Mouse (Mus musculus) cerebellum, postnatal 36 days (tissue): Measurements from ENCODE around the gene Nkx1-1.

Experiments
- DNase-seq, 2 experiments: peaks; one replicate each; pipeline ENCODE4 v3.0.0; 2021 to 2022; ENCODE audit warnings: mixed read lengths in 2 of 2

The Nkx1-1 gene

GRCm38 (mm10) chr5:33433201-33434138, at the start of gene Nkx1-1:
TSS of gene Nkx1-1 (minus strand) at chr5:33433976.
- DNase-seq = peak; percentile 7 to 12

DNA sequence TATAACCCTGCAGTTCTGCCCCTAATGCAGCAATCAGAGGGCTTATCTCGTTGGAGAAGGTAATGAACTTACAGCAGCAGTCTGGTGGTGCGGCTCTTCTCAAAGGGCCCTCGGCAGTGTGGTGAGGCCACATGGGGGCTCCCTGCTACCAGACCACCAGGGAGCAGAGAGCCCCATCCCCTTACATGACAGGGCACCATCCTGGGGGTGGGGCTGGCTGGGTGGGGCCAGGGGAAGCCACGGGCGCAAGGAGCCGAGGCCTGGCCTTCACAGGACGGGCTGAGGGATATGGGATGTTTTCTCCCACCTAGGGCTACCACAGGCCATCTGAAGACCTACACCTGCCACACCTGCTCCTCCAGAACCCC, 47.5 kb upstream of the Nkx1-1 start:
- DNase-seq = no peak

DNA sequence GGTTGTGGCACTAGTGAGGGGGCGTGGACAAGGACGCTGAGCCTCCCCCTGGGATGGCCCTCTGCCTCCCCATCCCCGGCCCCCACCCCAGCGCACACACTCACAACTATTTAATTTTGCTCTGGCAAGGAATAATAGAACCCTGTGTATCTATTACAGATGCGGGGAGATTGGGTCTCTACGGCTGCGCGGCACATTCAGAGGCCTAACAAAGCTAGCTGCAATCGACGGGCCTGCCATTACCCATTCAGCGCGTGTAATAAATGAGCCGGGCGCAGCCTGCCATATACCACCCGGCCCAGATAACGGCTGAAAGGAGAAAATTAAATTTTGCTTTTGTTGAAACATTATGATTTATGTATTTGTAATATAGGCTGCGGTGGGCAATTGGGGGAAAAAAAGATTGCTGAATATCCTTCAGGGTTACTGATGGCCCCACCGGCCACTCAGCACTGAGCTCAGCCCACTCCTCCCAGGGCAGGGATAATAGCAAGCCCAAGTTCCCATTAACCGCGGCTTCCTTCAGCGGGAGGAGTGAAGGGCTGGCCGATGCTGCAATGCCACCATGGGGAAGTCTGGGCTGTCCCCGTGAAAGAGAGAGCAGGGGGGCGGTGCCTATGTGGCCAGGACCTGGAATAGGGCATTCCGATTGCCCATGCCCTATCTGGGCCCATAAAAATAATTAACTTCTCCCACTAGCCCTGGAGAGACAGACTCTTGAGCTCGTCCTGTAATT, 47.0 kb upstream of the Nkx1-1 start:
- DNase-seq = no peak

- DNase-seq = no peak
These were observed 31.7 kb upstream of the Nkx1-1 start for GRCm38 (mm10) chr5:33465464-33465863.

- no peak for DNase-seq
These were observed 30.6 kb upstream of the Nkx1-1 start for GRCm38 (mm10) chr5:33464390-33464789.

GRCm38 (mm10) chr5:33459111-33459510, 25.3 kb upstream of the Nkx1-1 start:
- no peak for DNase-seq

GRCm38 (mm10) chr5:33458132-33458622, 24.4 kb upstream of the Nkx1-1 start:
- DNase-seq = no peak

DNA sequence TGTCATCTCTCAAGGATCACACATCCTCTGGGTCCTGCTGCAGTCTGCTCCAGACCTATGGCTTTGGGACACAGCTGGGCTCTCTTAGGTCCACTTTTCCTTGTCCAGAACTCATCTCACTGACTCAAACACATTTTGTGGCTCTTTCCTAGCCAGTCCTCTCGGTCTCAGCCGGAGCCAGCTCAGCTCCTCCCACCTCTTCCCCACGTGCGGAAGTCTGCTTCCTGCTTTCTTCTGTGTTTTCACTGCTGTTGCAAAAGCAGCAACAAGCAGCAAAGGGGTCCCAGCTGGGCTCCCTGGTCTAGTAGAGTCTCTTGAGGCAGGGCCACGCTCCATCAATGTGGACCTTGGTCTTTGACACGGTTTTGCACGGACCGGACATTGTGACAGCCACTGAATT, 22.0 kb upstream of the Nkx1-1 start:
- DNase-seq = no peak

- peak; percentile 26 to 27 for DNase-seq
These were observed 10.0 kb upstream of the Nkx1-1 start for GRCm38 (mm10) chr5:33443794-33444193.

GRCm38 (mm10) chr5:33442927-33443710, 9.3 kb upstream of the Nkx1-1 start:
- peak; percentile 67 to 74 for DNase-seq

DNA sequence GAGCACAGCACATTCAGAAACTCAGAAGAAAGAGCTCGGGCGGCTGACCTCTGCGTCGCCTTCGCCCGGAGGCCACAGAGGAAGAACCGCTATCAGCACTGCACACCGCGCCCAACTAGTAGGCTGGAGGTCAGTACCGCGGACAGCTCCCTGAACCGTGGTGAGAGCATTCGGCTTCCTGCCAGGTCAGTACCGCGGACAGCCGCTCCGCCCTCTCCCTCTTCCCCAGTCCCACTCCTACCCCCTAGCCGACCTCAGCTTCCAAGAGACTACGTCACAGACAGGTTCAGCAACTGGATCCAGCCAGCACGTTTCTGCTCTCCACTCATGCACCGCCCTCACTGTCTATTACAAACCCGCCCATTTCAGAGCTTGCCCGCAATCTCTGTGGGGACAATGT, 4.4 kb upstream of the Nkx1-1 start:
- DNase-seq = peak; percentile 32 to 37

DNA sequence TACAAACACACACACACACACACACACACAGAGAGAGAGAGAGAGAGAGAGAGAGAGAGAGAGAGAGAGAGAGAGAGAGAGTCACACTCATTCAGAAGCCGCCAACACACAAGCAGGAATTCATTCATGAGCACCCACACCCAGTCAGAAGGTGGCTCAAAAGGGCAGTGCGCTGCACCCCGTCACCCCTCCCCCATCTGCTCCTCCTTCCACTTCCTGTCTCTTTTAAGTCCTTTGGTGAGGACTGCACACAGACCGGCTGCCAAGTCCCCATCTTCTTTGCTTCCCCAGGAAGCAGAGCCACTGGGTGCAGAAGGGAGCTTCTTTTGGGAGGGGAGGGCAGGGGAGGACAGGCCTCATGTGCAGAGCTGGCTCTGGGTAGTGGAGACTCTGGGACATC, 2.2 kb upstream of the Nkx1-1 start:
- DNase-seq = no peak

DNA sequence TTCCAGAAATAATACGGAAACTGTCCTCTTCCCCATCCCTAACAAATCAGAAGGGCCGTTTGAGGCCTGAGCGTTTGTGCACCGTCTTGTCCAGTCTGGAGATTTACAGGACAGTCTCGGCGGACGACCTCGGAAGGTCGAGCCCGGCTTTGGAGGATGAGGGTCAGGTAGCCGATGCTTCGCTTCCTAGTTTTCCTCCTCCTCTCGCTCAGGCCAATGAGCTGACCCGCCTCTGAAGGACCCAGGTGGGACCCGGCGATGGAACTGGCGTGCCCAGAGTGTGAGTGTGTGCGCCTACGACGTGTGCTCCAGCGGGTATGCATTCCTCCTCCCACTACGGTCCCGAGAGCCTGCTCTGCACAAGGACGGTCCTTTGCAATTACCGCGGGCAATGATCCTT, 1.4 kb upstream of the Nkx1-1 start:
- DNase-seq = no peak

GRCm38 (mm10) chr5:33434141-33434780, 485 bp upstream of the Nkx1-1 start:
- DNase-seq = peak; percentile 8 to 10

- DNase-seq = peak in 1 of 2 experiments; percentile 19
These were observed 1.5 kb downstream of the Nkx1-1 start for GRCm38 (mm10) chr5:33432057-33432935.

DNA sequence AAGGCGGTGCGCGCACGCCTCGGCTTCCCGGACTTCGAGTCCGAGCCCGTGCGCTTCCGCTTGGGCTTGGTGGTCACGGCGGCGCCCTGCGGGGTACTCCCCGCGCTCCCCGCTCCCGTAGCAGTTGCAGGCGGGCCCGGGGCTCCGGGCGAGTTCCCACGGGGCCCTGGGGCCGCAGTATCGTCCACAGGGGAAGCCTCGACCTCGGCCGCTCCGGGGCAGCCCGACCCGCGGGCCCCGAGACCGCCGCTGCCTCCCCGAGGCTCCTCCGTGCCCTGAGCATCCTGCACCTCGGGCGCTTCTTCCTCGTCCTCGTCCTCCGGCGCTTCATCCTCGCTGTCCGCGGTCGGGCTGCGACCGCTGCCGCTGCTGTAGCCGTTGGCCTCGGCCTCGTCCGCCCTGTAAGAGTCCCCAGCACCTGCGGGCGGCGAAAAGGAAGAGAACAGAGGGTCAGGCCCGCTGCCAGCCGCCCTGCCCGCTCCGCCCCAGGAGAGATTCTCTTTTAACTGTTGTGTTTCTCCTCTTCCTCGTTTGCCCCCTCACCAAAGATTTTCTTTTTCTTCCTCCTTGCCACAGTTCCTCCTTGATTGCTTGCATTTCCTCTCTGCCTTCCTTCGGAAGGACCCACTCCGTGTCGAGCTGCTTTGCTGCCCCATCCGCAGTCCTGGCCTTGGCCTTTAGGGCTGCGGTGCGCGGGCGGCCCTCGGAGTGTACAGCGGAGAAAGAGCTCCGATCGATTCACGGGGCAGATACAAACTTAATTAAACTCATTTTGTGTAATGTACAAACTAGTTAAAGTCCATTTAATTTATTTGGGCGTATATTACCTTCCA, 2.4 kb downstream of the Nkx1-1 start:
- peak; percentile 17 to 18 for DNase-seq

DNA sequence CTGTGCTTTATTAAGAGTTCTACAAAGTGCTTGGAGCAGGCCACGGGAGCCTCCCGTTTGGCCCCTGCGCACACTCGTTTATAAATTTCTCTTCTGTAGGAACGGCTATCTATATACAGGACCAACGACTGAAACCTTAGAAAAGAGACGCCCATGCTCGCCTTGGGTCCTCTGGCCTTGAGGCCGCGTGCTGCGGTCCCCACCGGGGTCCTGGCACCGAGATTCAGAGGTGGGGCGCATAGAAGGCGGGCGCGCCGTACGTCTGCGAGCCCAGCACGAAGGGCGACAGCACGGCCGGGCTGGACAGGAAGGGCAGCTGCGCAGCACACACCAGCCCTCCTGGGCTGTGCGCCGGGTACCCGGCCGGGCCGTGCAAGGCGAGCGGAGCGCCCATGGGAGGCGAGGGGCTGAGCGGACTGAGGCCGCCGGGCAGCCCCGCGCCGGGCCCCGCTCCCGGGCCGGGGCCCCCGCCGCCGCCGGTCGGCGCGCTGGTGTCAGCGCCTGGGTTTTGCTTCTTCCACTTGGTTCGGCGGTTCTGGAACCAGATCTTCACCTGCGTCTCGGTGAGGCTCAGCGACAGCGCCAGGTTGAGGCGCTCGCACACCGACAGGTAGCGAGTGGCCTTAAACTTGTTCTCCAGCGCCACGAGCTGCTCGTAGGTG, 3.1 kb downstream of the Nkx1-1 start:
- DNase-seq = peak in 1 of 2 experiments; percentile 28

DNA sequence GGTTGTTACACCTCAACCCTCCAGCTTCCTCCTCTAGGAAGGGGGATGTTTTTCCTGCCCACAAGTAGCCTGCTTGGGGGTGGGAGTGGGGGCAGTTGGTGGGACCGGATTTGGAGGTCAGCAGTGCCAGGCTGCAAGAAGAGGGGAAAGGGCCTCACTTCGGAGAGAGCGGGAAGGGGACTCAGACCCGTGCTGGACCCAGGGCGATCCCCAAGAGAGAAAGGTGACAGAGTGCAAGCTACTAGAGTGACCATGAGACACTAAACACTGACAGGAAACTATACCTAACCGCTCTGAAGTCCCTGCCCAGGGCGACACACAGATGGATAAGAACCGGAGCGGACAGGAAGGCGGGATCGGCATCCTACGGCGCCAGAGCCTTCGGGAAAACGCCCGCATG, 3.7 kb downstream of the Nkx1-1 start:
- DNase-seq = no peak

DNA sequence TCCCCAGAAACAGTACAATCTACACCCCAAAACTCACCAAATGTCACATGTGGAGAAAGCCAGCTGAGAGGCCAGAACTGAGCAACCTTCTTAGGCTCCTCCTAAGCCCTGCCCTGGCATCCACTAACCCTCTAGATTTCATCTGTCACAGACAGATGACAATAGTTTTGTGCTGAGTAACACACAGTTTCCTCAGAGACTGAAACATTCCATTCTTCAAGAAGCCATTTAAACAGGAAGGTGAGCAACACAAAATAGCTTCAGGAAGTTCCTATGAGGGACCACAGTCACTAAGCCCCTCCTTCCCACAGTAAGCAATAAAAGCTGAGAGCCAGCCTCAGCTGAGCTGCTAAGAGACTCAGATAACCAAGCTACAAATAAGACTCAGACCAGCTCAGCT, 6.3 kb downstream of the Nkx1-1 start:
- no peak for DNase-seq

DNA sequence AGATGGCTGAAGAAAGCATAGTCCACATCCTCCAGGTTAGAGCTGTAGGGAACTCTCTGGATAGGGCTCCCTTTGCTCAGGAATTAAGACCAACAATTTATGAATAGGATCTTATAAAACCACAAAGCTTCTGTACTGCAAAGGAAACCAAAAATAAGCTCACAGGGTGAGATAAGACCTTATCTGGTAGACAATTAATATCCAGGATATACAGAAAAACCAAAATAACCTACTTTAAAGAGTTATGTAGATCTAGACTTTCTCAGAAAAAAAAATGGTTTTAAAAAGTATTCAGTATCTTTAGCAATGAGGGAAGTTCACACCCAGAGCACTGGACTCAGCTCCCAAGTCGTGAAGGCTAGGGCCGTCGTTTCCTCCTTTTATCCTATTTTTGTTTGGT, 13.5 kb downstream of the Nkx1-1 start:
- no peak for DNase-seq
